Mouse (Mus musculus): ENCODE measurements around the gene Zbtb25. TPM values are rescaled to one million over a fixed set of nuclear protein-coding genes. Genes with fewer than 3 reads are reported as not detected.

Gene Zbtb25
- polyA plus RNA-seq, 1 experiment = 15.8 TPM

DNA sequence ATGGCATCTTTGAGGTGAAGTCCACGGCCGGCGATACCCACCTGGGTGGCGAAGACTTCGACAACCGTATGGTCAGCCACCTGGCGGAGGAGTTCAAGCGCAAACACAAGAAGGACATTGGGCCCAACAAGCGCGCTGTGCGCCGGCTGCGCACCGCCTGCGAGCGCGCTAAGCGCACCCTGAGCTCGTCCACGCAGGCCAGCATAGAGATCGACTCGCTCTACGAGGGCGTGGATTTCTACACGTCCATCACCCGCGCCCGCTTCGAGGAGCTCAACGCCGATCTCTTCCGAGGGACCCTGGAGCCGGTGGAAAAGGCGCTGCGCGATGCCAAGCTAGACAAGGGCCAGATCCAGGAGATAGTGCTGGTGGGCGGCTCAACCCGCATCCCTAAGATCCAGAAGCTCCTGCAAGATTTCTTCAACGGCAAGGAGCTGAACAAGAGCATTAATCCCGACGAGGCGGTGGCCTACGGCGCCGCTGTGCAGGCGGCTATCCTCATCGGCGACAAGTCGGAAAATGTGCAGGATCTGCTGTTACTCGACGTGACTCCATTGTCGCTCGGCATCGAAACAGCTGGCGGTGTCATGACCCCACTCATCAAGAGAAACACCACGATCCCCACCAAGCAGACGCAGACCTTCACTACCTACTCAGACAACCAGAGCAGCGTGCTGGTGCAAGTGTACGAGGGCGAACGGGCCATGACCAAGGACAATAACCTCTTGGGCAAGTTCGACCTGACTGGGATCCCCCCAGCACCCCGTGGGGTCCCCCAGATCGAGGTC lies 36.0 kb upstream of the Zbtb25 start:
- H3K27ac ChIP-seq (ENCODE audit: control insufficient read depth, insufficient read depth, low read depth, low read length) = peak overlapping the region; percentile 98
- H3K4me1 ChIP-seq (ENCODE audit: control insufficient read depth, insufficient read depth, low read length) = peaks cover 5% of the 10 kb centered on the region
- no peaks in the 10 kb centered on the region for H3K27me3 ChIP-seq (ENCODE audit: control insufficient read depth, insufficient read depth, low read length)
- TF ChIP-seq POLR2A (IDR thresholded peaks at IDR 0.05; ENCODE audit: control insufficient read depth, low read depth, low read length) (peak; percentile 51; the same call in 1 of the 2 replicates), CTCF (IDR thresholded peaks at IDR 0.05; ENCODE audit: control insufficient read depth, insufficient read depth, insufficient replicate concordance, low read depth, low read length) (peak; percentile 8; the same call in 1 of the 2 replicates)
- peak overlapping the region; percentile 94 for H3K4me3 ChIP-seq (ENCODE audit: control insufficient read depth, low read depth, low read length)
- H3K36me3 ChIP-seq (ENCODE audit: control insufficient read depth, insufficient read depth, low read length) = peaks cover 3% of the 10 kb centered on the region

DNA sequence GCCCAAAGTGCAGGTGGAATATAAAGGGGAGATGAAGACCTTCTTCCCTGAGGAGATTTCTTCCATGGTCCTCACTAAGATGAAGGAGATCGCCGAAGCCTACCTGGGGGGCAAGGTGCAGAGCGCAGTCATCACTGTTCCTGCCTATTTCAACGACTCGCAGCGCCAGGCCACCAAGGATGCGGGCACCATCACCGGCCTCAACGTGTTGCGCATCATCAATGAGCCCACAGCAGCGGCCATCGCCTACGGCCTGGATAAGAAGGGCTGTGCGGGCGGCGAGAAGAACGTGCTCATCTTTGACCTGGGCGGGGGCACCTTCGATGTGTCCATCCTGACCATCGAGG lies 35.4 kb upstream of the Zbtb25 start:
- TF ChIP-seq CTCF (IDR thresholded peaks at IDR 0.05; ENCODE audit: control insufficient read depth, insufficient read depth, insufficient replicate concordance, low read depth, low read length) (no peak), POLR2A (IDR thresholded peaks at IDR 0.05; ENCODE audit: control insufficient read depth, low read depth, low read length) (no peak)
- H3K27me3 ChIP-seq (ENCODE audit: control insufficient read depth, insufficient read depth, low read length) = no peaks in the 10 kb centered on the region
- peak overlapping the region; percentile 98 for H3K27ac ChIP-seq (ENCODE audit: control insufficient read depth, insufficient read depth, low read depth, low read length)
- H3K36me3 ChIP-seq (ENCODE audit: control insufficient read depth, insufficient read depth, low read length) = peaks cover 4% of the 10 kb centered on the region
- H3K4me1 ChIP-seq (ENCODE audit: control insufficient read depth, insufficient read depth, low read length) = peaks cover 5% of the 10 kb centered on the region
- H3K4me3 ChIP-seq (ENCODE audit: control insufficient read depth, low read depth, low read length) = peak overlapping the region; percentile 94

DNA sequence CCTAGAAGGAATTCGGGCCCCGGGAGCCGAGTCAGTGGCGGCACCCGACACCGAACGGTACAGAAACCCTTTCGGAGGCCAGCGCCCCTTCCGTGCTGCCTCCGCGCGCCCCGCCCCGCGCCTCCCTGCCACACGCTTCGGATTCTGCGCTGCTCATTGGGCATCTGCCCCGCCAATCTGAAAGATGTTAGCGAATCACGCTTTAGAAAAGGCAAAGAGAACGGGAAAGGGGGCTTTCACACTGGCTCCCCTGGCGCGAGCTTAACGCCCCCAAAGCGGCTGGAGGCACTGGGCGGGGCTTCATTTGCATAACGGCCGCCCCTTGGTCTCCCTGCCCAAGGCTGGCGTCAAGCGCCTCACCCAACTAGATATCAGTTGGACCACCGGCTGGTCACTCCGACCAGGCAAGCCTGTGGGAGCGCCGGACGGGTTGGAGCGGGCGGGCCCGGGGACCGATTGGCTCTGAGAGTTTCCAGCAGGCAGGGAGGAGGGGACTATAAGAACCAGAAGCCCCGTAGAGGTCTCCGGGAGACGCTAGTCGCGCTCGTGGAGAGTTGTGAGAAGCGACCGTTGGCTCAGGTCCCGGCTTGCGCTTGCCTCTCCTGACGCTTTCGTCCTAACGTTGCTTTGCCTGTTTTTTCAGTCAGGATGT lies 34.6 kb upstream of the Zbtb25 start, which contains the start of gene Hspa2:
TSS of gene Hspa2 (plus strand) at position 291 of the 652 bp plus-strand sequence.
- peaks cover 5% of the 10 kb centered on the region for H3K4me1 ChIP-seq (ENCODE audit: control insufficient read depth, insufficient read depth, low read length)
- no peaks in the 10 kb centered on the region for H3K27me3 ChIP-seq (ENCODE audit: control insufficient read depth, insufficient read depth, low read length)
- H3K27ac ChIP-seq (ENCODE audit: control insufficient read depth, insufficient read depth, low read depth, low read length) = peak within 1 kb of the TSS; percentile 98
- peaks cover 6% of the 10 kb centered on the region for H3K36me3 ChIP-seq (ENCODE audit: control insufficient read depth, insufficient read depth, low read length)
- TF ChIP-seq POLR2A (IDR thresholded peaks at IDR 0.05; ENCODE audit: control insufficient read depth, low read depth, low read length) (peak; percentile 94), CTCF (IDR thresholded peaks at IDR 0.05; ENCODE audit: control insufficient read depth, insufficient read depth, insufficient replicate concordance, low read depth, low read length) (no peak)
- H3K4me3 ChIP-seq (ENCODE audit: control insufficient read depth, low read depth, low read length) = peak within 1 kb of the TSS; percentile 94

DNA sequence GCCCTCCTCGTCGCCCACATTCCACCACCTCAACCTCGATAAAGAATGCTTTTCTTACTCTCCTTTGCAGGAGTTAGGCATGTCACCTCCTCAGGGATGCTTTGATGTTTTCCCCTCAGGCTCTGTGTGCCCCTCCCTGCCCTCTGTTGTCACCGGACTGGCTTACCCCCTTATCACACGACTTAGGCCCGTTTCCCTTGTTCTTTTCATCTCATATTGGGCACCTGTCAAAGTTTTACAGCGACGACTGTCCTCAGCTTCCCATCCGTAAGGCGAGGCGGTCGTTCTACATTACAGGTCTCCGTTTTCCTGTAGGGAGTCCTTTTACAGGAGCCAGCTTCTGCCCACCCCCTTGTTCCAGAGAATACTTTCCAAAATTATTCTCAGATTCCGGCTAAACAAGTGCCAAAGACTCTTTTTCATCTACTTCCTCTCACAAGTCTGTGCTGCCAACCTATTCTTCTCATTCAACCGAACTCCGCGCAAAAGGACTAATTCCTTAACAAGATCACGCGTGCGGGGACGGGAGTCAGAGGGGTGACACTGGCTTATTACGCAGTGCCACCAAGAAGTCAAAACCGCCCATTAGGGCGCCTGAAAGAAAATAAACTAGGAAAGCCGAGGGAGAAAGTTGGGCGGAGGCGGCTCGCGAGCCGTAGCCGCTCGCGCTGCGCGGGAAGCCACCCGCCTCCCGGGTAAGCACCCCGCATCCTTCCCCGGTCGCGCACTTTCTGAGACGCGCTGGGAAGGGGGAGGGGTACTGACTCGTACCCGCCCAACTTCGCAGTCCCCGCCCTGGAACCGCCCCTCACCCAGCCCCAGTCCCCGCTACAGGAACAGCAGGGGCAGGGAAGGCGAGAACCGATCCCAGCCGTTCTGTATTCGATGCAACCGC lies 33.8 kb upstream of the Zbtb25 start:
- Histone ChIP-seq H3K36me3 (ENCODE audit: control insufficient read depth, insufficient read depth, low read length) (peaks cover 6% of the 10 kb centered on the region), H3K27ac (ENCODE audit: control insufficient read depth, insufficient read depth, low read depth, low read length) (peak overlapping the region; percentile 98), H3K27me3 (ENCODE audit: control insufficient read depth, insufficient read depth, low read length) (no peaks in the 10 kb centered on the region), H3K4me3 (ENCODE audit: control insufficient read depth, low read depth, low read length) (peak overlapping the region; percentile 94), H3K4me1 (ENCODE audit: control insufficient read depth, insufficient read depth, low read length) (peaks cover 5% of the 10 kb centered on the region)
- TF ChIP-seq CTCF (IDR thresholded peaks at IDR 0.05; ENCODE audit: control insufficient read depth, insufficient read depth, insufficient replicate concordance, low read depth, low read length) = no peak

DNA sequence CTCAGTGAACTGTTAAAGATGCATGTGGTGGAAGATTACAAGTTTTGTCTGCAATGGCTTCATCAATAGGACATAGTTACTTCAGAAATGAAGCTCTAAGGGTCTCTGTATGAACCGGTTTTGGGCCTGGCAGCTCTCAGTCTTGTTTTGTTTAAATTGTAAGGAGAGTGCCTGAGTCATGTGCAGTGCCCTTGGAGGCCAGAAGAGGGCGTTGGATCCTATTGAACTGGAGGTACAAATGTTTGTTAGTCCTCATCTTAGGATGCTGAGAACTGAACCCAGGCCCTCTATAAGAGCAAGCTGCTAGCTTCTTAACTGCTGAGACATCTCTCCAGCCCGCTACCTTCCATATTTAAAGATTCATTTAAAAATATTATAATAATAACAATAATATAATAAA lies 32.3 kb upstream of the Zbtb25 start:
- TF ChIP-seq POLR2A (IDR thresholded peaks at IDR 0.05; ENCODE audit: control insufficient read depth, low read depth, low read length) = no peak
- peak; percentile 13; the same call in 1 of the 2 replicates for TF ChIP-seq CTCF (IDR thresholded peaks at IDR 0.05; ENCODE audit: control insufficient read depth, insufficient read depth, insufficient replicate concordance, low read depth, low read length)
- Histone ChIP-seq H3K27ac (ENCODE audit: control insufficient read depth, insufficient read depth, low read depth, low read length) (no peak overlapping the region), H3K4me1 (ENCODE audit: control insufficient read depth, insufficient read depth, low read length) (peaks cover 5% of the 10 kb centered on the region), H3K27me3 (ENCODE audit: control insufficient read depth, insufficient read depth, low read length) (no peaks in the 10 kb centered on the region), H3K36me3 (ENCODE audit: control insufficient read depth, insufficient read depth, low read length) (peaks cover 6% of the 10 kb centered on the region), H3K4me3 (ENCODE audit: control insufficient read depth, low read depth, low read length) (no peak overlapping the region)

DNA sequence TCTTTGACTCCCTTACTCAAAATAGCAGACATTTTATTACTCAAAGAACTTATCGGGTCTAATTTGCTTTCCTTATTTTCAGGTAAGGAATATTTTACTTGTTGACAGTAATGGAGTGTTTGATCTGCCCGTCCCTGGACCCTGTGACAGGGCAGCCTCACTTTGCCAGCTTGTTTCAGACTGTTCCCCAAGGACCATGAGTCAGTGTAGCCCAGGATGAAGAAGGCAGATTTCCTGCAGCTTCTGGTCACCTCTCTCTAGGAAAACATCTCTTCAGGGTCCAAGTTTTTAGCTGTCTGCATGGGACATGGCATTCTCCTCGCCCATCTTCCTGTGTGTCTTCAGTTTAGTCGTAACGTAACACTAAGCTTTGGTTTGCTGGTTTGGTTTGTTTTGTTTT lies 27.9 kb upstream of the Zbtb25 start:
- Histone ChIP-seq H3K27me3 (ENCODE audit: control insufficient read depth, insufficient read depth, low read length) (no peaks in the 10 kb centered on the region), H3K27ac (ENCODE audit: control insufficient read depth, insufficient read depth, low read depth, low read length) (no peak overlapping the region), H3K36me3 (ENCODE audit: control insufficient read depth, insufficient read depth, low read length) (peaks cover 4% of the 10 kb centered on the region), H3K4me1 (ENCODE audit: control insufficient read depth, insufficient read depth, low read length) (no peaks in the 10 kb centered on the region; the same call in 1 of the 2 replicates), H3K4me3 (ENCODE audit: control insufficient read depth, low read depth, low read length) (no peak overlapping the region)
- TF ChIP-seq CTCF (IDR thresholded peaks at IDR 0.05; ENCODE audit: control insufficient read depth, insufficient read depth, insufficient replicate concordance, low read depth, low read length) (no peak), POLR2A (IDR thresholded peaks at IDR 0.05; ENCODE audit: control insufficient read depth, low read depth, low read length) (no peak)

DNA sequence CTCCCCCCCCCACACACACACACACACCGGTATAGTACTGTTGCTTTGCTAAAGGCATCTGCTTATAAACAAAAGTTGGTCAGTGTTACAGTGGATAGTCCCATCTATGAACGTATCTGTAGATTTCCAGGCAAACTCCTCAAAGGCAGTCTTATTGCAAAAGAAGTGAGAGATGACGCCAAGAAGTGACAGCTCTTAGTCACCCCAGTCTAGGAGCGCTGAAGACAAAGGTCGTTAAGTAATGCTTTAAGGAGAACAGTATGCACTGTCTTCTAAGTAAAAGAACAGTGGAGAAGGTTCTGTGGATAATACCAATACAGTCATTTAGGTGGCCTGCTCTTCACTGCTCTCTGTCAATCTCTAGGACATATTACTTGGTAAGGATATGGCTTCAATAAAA lies 23.6 kb upstream of the Zbtb25 start:
- TF ChIP-seq CTCF (IDR thresholded peaks at IDR 0.05; ENCODE audit: control insufficient read depth, insufficient read depth, insufficient replicate concordance, low read depth, low read length) (no peak), POLR2A (IDR thresholded peaks at IDR 0.05; ENCODE audit: control insufficient read depth, low read depth, low read length) (no peak)
- no peak overlapping the region for H3K4me3 ChIP-seq (ENCODE audit: control insufficient read depth, low read depth, low read length)
- H3K27ac ChIP-seq (ENCODE audit: control insufficient read depth, insufficient read depth, low read depth, low read length) = no peak overlapping the region
- H3K27me3 ChIP-seq (ENCODE audit: control insufficient read depth, insufficient read depth, low read length) = no peaks in the 10 kb centered on the region
- no peaks in the 10 kb centered on the region for H3K36me3 ChIP-seq (ENCODE audit: control insufficient read depth, insufficient read depth, low read length)
- H3K4me1 ChIP-seq (ENCODE audit: control insufficient read depth, insufficient read depth, low read length) = no peaks in the 10 kb centered on the region

Data from testis, adult 2 months (tissue).